Mouse (Mus musculus): ENCODE results near the gene Itch. TPM values are rescaled to one million over a fixed set of nuclear protein-coding genes. Genes with fewer than 3 reads are reported as not detected.

Itch gene
- 40.2 TPM for polyA plus RNA-seq (2015; fragmentation: Illumina TruSeq; extraction: RNeasy Lipid Tissue Mini Kit (QIAGEN cat#74804); ENCODE audit: low read depth, low replicate concordance)

DNA sequence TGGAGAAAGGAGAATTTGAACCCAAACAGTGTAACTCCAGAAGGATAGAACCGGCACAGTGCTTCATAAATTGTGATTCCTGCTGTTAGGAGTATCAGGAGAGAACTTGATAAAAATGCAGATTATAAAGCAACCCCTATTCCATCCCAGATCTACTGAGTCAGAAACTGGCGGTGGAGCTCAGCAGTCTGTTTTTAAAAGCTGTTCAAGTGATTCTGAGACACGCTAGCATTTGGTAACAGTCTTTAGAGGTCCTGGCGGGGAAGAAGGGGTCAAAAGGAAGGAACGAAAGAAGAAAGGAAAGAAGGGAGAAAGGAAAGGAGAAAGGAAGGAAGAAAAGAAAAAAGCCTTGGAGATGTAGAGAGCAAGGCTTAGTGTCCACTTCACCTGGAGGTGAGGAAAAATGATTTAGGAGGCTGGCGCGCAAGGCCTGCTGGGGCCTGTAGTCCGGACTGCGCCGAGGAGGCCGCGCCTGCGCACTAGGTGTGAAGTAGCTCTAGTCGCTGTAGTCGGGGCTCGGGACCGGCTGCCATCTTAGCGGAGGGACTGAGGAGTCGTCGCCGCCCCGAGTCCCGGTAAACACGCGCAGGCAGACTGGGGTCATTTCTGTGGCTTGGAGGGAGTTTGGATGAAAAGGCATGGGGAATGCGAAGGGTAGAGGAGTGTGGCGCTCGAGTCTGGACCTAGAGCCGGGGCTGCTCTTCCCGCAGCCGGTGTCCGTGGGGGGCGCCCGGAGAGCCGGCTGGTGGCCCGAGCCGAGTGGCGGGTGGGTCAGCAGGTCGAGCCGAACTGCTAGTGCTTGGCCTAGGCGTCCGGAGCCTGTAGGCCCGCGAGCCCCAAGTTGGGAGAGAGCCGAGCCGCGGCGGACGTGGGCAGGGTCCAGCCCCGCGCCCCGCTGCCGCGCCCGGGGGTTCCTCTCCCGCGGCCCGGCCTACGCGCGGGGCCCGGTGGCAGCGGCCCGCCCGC is at the start of gene Itch:
TSS of gene Itch (plus strand) at position 499 of the 966 bp plus-strand sequence.

DNA sequence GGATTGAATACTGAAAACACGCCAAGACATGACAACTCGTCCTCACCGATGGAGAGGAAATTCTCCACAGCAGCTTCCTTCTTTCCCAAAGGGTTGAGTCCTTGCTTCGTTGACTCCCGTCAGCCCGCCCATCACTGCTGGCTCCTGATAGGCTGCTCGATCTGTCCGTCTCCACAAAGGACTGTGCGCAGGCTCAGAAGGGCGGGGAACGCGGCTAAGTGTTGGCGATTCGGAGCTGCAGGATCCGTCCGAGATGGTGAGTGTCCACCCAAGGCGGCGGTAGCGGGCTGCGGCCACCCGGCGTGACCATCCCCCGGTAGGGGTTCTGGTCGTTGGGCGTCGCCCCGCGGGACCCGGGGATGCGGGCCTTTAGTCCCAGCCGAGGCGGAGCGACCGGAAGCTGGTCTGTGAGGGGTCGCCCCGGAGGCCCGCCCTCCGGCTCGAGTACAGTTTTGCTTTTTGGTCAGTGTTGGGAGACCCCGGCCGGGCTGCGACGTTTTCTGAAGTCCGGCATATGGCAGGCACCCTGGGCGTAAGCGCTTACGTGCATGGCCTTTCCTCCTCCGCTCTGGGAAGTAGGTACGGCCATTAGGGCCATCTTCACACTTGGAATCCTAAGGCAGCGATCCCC is 103.2 kb downstream of the Itch start, which contains the start of gene Dynlrb1:
TSS of gene Dynlrb1 (plus strand) at position 172 of the 631 bp plus-strand sequence.

DNA sequence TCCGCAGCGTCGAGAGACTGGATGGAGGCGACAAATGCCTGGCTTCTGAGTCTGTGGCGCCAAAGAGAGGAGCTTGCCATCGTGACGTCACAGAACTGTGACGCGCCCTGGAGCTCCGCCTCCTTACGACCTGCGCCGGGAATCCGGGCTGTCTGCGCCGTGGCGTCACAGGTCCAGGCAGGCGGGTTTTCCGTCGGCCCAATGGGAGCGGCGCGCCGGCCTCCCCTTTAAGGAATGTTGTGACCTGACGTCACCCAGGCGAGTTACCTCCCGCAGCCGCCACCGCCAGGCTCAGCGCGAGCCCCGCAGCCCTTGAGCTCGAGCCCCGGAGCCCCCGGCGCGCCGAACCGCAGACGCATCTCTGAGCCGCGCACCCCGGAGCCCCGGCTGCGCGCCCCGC is 142.9 kb downstream of the Itch start, which contains the start of gene Map1lc3a:
TSS of gene Map1lc3a (plus strand) at position 103 of the 400 bp plus-strand sequence.

Other genes with a start within 250 kb of the Itch start
- 89.9 TPM for gene Eif2s2, start 240.6 kb upstream of the Itch start, polyA plus RNA-seq (2015; fragmentation: Illumina TruSeq; extraction: RNeasy Lipid Tissue Mini Kit (QIAGEN cat#74804); ENCODE audit: low read depth, low replicate concordance)
- gene Gm14226, start 115.2 kb upstream of the Itch start, polyA plus RNA-seq (2015; fragmentation: Illumina TruSeq; extraction: RNeasy Lipid Tissue Mini Kit (QIAGEN cat#74804); ENCODE audit: low read depth, low replicate concordance): not detected
- 34.0 TPM for gene Ahcy, start 59.0 kb upstream of the Itch start, polyA plus RNA-seq (2015; fragmentation: Illumina TruSeq; extraction: RNeasy Lipid Tissue Mini Kit (QIAGEN cat#74804); ENCODE audit: low read depth, low replicate concordance)
- gene Dynlrb1, start 103.0 kb downstream of the Itch start, polyA plus RNA-seq (2015; fragmentation: Illumina TruSeq; extraction: RNeasy Lipid Tissue Mini Kit (QIAGEN cat#74804); ENCODE audit: low read depth, low replicate concordance): 477 TPM
- 451 TPM for gene Map1lc3a, start 142.8 kb downstream of the Itch start, polyA plus RNA-seq (2015; fragmentation: Illumina TruSeq; extraction: RNeasy Lipid Tissue Mini Kit (QIAGEN cat#74804); ENCODE audit: low read depth, low replicate concordance)
- gene Pigu, start 223.9 kb downstream of the Itch start, polyA plus RNA-seq (2015; fragmentation: Illumina TruSeq; extraction: RNeasy Lipid Tissue Mini Kit (QIAGEN cat#74804); ENCODE audit: low read depth, low replicate concordance): 33.6 TPM
- 140 TPM for gene Trp53inp2, start 247.6 kb downstream of the Itch start, polyA plus RNA-seq (2015; fragmentation: Illumina TruSeq; extraction: RNeasy Lipid Tissue Mini Kit (QIAGEN cat#74804); ENCODE audit: low read depth, low replicate concordance)